Mouse (Mus musculus): ENCODE data around the gene Gzme.
"Not testable (repeated sequence)": the region's sequence is repeated elsewhere in the genome, so short reads cannot be mapped to it uniquely, and the experiment has no call there.

The Gzme gene

DNA sequence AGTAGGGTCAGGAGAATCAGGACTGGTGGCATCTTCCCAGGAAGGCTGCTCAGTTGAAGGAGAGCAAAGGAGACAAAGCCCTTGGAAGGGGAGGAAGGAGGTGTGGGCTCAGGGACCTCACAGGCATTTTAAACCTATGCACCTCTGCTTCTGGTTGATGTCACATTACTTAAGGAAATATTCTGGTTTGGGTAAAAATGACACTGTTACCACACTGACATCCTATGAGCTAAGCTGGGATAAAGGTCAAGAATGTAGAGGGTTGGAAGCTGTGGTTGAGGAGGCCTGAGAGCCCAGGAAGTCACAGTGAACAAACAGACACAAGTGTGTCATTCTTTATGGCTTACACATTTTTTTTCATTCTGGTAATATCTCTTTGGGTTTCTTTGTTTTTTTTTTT is at the start of gene Gzme:
Gene Gzme, minus strand, starts transcription at position 101 of the 400 bp plus-strand sequence.
- DNase-seq = no peak

DNA sequence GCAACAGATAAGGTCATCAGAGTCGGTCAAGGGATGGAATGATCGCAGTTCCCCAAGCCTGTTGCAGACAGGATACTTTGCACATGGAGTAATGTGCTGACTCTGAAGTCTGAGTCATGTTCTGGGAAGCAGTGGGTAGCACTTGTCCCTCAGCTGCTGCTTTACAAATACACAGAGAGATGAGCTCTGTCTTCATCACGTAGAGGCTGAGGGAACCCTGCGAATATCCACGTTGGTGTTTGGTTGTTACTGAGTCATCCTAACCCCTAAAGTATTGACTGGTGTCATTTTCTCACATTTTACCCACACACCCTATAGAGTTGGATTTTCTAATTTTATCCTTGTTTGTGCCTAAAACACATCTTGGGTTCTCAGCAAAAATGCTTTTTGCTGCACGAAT is 47.6 kb upstream of the Gzme start:
- no peak for DNase-seq

DNA sequence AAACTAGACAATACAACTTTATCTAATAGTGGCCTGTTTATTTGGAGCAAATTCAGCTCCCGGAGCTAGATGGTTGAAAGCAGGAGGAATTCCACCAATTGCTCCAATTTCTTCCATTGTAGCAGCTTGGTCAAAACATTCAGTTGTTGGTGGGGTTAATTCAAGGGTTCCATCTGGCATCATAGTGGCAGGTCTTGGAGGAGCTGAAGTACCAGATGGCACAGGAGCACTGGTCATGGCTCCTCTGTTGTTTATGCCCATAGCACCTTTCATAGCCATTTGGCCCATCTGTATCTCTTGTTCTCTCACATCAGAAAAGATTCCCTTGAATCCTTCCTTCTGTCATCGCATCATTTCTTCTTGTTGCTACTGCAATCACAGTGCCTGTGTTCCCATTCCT is 41.7 kb upstream of the Gzme start:
- no peak for DNase-seq

DNA sequence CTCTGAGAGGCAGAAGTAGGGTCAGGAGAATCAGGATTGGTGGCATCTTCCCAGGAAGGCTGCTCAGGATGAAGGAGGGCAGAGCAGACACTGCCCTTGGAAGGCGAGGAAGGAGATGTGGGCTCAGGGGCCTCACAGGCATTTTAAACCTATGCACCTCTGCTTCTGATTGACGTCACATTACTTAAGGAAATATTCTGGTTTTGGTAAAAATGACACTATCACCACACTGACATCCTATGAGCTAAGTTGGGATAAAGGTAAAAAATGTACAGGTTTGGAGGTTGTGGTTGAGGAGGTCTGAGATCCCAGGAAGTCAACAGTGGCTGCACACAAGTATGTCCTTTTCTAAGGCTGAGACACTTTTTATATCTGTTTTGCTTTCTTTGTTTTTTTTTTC is 39.1 kb upstream of the Gzme start, which contains the start of gene Gzmg:
Gene Gzmg, minus strand, starts transcription at position 101 of the 400 bp plus-strand sequence.
- DNase-seq = not testable (repeated sequence)

DNA sequence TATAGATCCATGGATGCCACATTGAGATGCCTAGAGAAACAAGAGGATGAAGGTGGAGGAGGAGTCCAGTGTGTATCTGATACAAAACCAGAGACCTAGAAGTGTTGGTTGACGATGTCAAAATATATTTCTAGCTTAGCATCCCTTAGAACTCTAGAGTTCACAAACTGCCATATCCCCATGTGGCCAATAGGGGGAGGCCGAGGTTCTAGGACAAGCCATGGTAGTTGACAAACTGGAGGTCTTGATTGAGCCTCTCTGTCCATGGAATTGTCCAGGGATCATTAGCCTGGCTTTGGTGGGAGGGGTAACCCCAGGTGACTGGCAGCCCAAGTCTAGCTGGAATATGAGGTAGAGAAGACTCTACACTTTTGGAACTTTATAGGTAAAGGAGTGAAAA is 34.9 kb upstream of the Gzme start:
- DNase-seq = no peak

DNA sequence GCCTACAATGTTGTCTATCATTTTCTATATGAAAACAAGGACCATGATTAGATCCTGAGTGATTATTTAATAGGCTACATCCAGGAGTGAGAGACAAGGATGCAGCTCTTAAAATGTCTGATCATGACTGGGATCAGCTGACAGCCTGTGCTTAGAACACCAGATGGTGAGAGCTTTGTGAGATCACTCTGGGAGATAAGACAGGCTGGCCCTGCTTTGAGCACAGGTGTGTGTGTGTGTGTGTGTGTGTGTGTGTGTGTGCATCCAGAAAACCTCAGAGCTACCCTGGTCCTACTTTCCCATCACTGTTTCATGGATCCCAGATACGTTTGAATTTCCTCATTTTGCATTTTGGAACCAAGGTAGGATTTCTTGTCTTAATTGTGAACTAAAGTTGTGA is 13.2 kb upstream of the Gzme start:
- peak; percentile 17 for DNase-seq

DNA sequence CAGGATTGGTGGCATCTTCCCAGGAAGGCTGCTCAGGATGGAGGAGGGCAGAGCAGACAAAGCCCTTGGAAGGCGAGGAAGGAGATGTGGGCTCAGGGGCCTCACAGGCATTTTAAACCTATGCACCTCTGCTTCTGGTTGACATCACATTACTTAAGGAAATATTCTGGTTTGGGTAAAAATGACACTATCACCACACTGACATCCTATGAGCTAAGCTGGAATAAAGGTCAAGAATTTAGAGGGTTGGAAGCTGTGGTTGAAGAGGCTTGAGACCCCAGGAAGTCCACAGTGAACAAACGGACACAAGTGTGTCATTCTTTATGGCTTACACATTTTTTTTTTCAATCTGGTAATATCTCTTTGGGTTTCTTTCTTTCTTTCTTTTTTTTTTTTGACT is 12.1 kb upstream of the Gzme start, which contains the start of gene Gzmd:
Gene Gzmd, minus strand, starts transcription at position 101 of the 400 bp plus-strand sequence.
- DNase-seq = not testable (repeated sequence)

DNA sequence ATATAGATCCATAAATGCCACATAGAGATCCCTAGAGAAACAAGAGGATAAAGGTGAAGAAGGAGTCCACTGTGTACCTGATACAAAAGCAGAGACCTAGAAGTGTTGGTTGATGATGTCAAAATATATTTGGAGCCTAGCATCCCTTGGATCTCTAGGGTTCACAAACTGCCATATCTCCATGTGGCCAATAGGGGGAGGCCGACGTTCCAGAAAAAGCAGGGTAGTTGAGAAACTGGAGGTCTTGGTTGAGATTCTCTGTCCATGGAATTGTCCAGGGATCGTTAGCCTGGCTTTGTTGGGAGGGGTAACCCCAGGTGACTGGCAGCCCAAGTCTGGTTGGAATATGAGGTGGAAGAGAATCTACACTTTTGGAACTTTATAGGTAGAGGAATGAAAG is 7.9 kb upstream of the Gzme start:
- DNase-seq = no peak

DNA sequence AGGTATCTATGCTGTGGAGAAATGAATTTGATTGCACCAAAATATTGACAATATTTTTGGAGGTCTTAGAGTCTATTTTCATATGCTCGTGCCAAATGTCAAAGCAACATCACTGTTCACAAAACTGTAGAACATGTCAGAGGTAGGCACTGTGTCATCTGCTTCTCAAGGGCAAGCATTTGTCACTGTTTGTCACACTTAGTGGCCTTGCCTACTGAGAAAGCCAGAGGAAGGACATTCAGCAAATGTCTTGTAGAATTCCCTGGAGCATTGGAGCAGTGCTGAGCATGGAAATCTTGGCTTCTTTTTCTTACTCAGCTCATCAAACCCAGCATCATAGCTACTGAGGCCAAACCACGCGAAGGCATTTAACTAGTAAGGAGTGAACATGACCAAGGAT is 3.1 kb upstream of the Gzme start:
- no peak for DNase-seq

DNA sequence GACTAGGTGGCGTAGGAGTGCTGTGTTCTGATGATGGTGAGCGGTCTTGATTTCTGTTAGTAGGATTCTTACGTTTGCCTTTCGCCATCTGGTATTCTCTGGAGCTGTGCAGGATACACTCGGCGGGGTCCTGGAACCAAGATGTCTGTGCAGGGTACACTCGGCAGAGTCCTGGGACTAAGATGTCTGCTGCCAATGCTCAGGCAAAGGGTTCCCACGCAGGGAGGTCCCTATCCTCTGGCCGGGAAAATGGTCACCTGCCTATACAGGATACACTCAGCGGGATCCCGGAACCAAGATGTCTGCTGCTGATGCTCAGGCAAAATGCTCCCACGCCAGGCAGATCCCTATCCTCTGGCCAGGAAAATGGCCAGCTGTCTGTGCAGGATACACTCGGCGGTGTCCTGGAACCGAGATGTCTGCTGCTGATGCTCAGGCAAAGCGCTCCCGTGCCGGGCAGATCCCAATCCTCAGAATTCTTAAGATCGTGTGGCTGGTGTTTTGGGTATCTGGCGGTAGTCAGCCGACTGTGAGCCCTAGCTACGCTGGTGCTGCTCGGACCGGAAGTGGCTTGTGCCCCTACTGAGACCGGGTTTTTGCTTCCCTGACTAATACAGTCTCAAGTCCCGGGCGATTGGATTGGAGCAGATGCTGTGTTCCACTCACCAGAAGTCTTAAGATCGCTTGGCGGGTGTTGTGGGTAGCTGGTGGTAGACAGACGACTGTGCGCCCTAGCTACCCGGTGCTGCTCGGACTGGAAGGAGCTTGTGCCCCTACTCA is 4.7 kb downstream of the Gzme start:
- not testable (repeated sequence) for DNase-seq

DNA sequence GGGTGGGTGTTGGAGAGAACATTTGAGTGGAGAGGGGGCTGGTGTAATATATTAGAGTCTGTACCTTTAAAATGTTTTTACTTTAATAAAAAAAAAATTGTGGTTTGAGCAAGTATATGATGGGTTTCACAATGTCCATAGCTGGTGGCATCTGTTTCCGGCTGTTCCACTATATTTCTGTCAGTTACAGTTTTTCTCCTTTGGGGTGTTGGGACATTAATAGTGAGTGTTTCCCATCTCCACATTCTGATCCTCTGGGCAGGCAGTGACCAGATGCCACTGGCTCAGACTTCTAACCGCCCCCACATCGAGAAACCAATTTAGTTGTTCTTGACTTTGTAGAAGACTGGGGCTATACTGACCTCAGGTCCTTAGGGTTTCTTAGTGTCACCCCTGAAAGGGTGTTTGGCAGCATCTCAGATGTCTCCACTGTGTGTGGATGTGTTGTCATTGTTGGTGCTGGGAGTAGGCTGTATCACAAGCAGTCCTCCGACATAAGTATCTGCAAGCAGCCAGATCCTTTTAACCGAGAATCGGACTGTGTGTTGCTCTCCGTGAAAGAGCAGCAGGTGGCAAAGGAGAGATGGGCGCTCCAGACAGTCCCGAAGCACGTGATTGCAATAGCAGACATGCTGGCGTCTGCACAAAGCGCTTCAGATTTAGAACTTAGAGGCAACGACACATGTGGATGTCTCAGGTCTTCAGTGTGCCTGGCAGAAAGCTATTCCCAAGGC is 14.8 kb downstream of the Gzme start:
- no peak for DNase-seq

DNA sequence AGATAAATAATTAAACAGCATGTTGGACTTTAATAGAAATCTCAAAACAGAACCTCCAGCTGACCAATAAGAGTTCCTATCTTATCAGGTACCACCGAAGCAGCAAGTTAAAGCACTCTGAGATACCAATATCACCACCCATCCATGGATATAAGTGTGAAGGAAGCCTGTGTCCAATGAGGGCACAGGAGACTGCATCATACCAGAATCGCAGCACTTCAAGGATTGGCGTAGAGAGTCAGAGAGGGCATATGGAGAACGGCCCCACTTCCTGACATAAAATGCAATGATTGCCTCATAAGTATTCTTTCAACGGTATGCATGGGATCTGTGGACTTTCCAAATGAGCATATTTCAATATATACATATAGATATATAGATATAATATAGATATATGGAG is 15.4 kb downstream of the Gzme start:
- no peak for DNase-seq

DNA sequence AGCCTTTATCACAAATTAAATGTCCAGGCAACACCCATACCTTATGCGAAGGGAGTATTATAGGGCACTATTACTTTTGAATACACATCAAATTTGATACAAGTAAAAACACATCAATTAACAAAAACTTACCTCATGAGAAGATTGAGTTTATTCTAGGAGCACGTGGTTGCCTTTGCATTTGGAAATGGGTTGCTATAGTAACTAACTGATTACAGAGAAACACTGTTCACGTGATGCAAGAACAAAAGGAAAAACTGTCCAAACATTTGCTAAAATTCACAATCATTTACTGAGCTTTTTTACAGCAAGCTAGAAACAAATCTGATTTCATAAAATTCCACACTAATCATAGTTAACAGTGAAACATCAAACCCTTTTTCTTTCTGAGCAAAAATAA is 17.0 kb downstream of the Gzme start:
- no peak for DNase-seq

DNA sequence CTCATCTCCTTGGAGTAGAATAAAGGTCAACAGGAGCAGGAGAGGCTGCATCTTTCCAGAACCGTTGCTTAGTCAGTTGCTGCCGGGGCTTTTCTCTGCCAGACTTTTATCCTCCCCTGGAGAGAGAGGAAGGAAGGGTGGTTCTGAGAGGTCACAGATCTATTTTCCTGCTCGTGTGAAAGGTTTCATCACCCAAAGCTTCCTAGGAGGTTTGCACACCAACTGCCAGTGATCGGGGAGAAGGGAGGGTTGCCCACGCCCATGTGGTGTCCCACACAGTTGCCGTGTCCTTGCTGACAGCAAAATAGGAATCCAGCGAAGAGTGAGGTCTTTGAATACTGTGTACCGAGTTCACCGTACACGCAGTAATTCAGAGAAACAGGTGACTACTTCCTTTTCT is 18.0 kb downstream of the Gzme start, which contains the start of gene Ctsg:
Gene Ctsg, minus strand, starts transcription at position 189 of the 400 bp plus-strand sequence.
- no peak for DNase-seq

DNA sequence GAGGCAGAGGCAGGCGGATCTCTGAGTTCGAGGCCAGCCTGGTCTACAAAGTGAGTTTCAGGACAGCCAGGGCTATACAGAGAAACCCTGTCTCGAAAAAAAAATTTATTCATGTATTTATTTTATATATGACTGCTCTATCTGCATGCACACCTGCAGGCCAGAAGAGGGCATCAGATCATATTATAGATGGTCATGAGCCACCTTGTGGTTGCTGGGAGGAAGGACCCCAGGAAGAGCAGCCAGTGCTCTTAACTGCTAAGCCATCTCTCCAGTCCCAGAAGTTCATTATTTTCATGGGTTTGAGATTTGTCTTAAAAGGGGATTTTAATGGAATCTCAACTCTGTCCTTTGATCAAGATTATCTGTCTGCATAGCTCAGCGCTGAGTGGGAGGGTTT is 21.5 kb downstream of the Gzme start:
- peak; percentile 17 for DNase-seq

DNA sequence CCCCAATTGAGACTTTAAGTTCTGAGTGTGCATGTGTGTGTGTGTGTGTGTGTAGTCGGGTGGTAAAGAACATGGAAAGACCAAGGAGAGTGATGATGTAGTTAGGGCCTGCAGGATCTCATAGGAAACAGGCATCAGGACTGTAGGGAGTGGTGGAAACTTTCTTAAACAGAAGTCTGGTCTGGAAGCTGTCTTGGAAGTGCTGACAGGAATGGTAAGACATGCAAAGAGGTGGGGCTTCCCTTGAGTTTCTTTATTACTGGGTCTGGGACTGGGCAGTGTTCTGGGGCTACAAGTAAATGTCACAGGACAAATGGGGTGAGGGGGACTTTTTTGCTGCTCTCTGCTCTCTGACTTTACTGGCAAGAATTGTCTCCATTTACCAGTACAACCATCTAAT is 22.8 kb downstream of the Gzme start:
- no peak for DNase-seq

DNA sequence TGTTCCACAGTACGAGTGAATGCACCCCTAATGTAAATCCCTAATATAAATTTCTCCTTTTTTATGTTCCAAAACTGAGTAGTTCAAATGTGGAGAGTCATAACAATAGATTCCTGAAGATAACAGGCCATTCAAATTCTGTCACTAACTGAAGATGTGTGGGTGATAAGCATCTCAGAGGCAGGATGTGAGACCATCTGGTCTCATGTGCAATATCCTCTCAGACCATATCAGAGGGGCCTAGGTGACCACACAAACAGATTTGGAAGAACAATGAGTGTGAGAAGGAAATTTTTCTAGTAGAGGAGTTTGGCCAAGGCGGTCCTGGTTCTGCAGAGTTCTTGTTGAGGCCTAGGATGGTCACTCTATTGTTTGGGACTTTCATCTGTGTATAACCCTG is 27.1 kb downstream of the Gzme start:
- DNase-seq = no peak

DNA sequence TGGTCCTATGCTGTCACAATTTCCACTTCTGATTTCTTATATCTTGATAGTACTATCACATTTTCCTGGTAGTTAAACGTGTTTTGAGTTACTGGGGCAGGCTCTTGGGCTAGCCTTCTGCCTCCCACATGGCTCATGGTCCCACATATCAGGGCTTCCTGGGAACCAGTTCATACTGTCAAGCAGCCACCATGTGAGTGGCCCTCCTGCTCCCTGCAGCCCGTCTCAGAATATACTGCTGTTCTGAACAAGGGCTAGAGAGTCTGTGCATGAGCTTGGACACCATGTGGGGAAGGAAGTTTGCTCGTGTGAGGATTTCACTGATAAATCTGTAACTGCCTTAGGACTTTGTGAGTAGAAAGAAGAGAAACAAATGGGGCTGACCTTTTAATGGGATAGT is 33.7 kb downstream of the Gzme start:
- no peak for DNase-seq

DNA sequence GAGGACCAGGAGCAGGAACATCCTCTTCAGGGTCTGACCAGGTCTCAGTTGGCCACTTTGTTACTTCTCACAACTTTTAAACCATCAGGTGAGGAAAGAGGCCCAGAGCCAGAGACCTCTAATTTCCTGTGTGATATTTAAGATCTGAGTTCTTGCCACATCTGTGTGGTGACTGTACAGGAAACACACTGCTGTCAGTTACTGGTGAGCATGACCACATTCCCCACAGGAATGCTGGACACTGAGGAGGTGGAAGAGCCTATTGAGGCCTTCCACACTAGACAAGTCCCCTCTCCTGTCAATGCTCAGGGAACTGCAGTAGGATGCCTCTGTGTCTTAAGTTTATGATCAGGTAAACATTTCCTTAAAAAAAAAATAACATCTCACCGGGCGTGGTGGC is 35.3 kb downstream of the Gzme start, which contains the start of gene Mcpt8:
Gene Mcpt8, minus strand, starts transcription at position 107 of the 400 bp plus-strand sequence.
- DNase-seq = no peak

DNA sequence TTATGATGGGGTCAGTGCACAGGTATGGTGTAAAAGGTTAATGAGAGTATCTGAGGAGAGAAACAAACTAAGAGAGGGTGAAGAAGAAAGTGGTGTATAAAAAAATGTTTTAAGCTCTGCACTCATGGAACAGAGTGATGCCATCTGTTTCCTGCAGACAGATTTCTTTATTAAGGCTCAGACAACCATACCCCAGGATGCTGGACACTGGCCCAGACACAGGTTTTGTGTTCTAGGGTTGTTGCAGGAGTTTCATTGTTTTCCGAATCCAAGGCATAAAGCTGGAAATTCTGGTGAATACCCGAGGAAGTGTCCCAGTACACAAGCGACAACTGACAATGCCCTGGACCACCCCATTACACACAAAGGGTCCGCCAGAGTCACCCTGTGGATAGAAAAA is 38.4 kb downstream of the Gzme start:
- DNase-seq = no peak
